Mouse (Mus musculus) T-cell, adult 2 months (primary cell): ENCODE measurements at regions not wholly inside any gene's neighbourhood (a gene's known extent, or its start where the extent isn't known, plus 50 kb on each side); places are given as distances from the start of the nearest gene placed in this dataset.

Source experiments
- DNase-seq: peaks from one replicate; pipeline ENCODE4 v3.0.0; 2022; ENCODE audit warnings: low spot score

DNA sequence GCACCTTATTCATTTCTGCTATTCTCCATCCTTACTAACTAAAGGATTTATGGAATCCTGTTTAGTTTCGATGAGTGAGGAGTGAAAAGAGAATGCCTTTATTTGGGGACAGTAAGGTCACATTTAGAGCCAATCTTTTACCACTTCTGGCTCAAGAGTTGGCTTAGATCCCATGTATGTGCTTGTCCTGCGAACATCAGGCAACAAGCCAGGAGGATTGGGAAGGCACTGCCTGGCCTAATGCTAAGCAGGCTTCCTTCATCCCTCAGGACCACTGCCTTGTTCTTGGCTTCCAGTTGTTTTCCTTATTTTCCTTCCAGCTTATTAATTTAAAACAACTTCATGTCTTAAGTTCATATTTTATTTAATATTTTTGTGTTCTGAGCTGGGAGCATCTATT lies 442.9 kb downstream of the Vgll3 start:
- no peak for DNase-seq

DNA sequence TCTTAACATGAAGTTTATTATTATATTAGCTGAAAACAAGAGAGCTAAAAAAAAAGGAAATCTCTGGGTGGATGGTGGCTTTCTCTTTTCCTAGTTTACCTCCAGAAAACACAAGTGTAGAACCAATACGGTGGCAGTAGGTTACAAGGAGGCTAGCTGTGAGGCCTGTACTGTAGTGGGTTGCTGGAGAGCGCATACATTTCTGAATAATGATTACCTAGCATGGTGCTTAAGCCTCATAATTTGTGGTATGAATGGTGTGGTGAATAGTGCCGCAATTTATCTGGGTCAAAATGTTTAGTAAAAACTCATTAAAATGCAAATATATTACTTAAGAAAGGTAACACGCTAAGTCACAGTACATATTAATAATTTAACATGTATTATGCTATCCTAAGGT lies 453.9 kb downstream of the Vgll3 start:
- no peak for DNase-seq

DNA sequence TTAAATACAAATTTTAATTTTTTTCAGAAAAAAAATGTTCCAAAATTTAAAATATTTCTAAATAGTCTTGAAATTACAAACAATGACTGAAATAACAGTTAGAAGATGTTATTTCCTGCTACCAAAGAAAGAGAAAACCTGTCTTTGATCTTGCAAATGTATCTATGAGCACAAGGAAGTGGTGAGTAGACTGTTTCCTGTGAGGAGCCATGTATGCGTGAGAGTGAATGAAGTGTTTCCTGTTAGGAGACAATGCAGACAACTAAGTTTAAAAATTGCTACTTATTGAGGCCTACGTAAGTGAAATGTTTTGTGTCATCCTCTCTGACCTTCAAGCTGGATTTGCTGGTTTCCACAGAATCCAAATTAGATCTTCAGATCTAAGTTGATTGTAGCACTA lies 461.6 kb downstream of the Vgll3 start:
- peak; percentile 22 for DNase-seq
